Mouse (Mus musculus): ENCODE results near the gene Aars2. TPM values are rescaled to one million over a fixed set of nuclear protein-coding genes. Genes with fewer than 3 reads are reported as not detected.

The Aars2 gene
- polyA plus RNA-seq, 1 experiment from 2014 or later: 5.9 TPM

- H3K27me3 ChIP-seq (replicated peaks; ENCODE audit: insufficient read depth, low read length): peaks cover 9% of the 10 kb centered on the region
- no peak for ATAC-seq
These were observed 19.9 kb downstream of the Aars2 start for GRCm38 (mm10) chr17:45526571-45526970.

GRCm38 (mm10) chr17:45530346-45530782 lies 23.7 kb downstream of the Aars2 start:
- WGBS: 43% methylated on average over 13 of the region's 13 CpGs
- Histone ChIP-seq H3K27ac (ENCODE audit: low read length) (no peak overlapping the region), H3K9me3 (ENCODE audit: low read length) (no peaks in the 10 kb centered on the region), H3K9ac (replicated peaks; ENCODE audit: low read depth) (no peak overlapping the region), H3K4me2 (replicated peaks; ENCODE audit: low read depth, low read length) (no peak overlapping the region), H3K36me3 (ENCODE audit: insufficient read depth, low read length) (no peaks in the 10 kb centered on the region), H3K27me3 (replicated peaks; ENCODE audit: insufficient read depth, low read length) (peaks cover 6% of the 10 kb centered on the region), H3K4me3 (ENCODE audit: low read depth, low read length) (no peak overlapping the region), H3K4me1 (ENCODE audit: insufficient read depth, low read depth, low read length) (no peaks in the 10 kb centered on the region)
- DNase-seq (ENCODE audit: low spot score) (no peak), ATAC-seq (no peak)
- no peak for TF ChIP-seq CTCF (IDR thresholded peaks at IDR 0.05)
- TF ChIP-seq EP300 (IDR thresholded peaks at IDR 0.05): no peak

More at GRCm38 (mm10) chr17:45526571-45526970, 19.9 kb downstream of the Aars2 start:
- H3K27ac ChIP-seq (ENCODE audit: low read length): no peak overlapping the region
- H3K9ac ChIP-seq (replicated peaks; ENCODE audit: low read depth): no peak overlapping the region
- H3K4me1 ChIP-seq (ENCODE audit: insufficient read depth, low read depth, low read length): peaks cover 4% of the 10 kb centered on the region; the same call in 1 of the 2 replicates
- no peak for DNase-seq (ENCODE audit: low spot score)
- H3K4me3 ChIP-seq (ENCODE audit: low read depth, low read length): no peak overlapping the region
- H3K9me3 ChIP-seq (ENCODE audit: low read length): no peaks in the 10 kb centered on the region
- TF ChIP-seq CTCF (IDR thresholded peaks at IDR 0.05) (no peak), EP300 (IDR thresholded peaks at IDR 0.05) (no peak)
- no peaks in the 10 kb centered on the region for H3K36me3 ChIP-seq (ENCODE audit: insufficient read depth, low read length)
- H3K4me2 ChIP-seq (replicated peaks; ENCODE audit: low read depth, low read length): no peak overlapping the region
- WGBS: 19% methylated on average over 5 of the region's 5 CpGs

- H3K36me3 ChIP-seq (ENCODE audit: insufficient read depth, low read length): no peaks in the 10 kb centered on the region
- 40% methylated on average over 15 of the region's 15 CpGs for WGBS
- ATAC-seq: no peak
These were observed 26.3 kb downstream of the Aars2 start for GRCm38 (mm10) chr17:45532896-45533295.

GRCm38 (mm10) chr17:45536264-45536663 lies 29.6 kb downstream of the Aars2 start:
- Histone ChIP-seq H3K4me2 (replicated peaks; ENCODE audit: low read depth, low read length) (no peak overlapping the region), H3K27me3 (replicated peaks; ENCODE audit: insufficient read depth, low read length) (no peaks in the 10 kb centered on the region; the same call in 1 of the 2 replicates), H3K36me3 (ENCODE audit: insufficient read depth, low read length) (no peaks in the 10 kb centered on the region), H3K4me1 (ENCODE audit: insufficient read depth, low read depth, low read length) (no peaks in the 10 kb centered on the region), H3K9me3 (ENCODE audit: low read length) (no peaks in the 10 kb centered on the region), H3K4me3 (ENCODE audit: low read depth, low read length) (no peak overlapping the region), H3K27ac (ENCODE audit: low read length) (no peak overlapping the region), H3K9ac (replicated peaks; ENCODE audit: low read depth) (no peak overlapping the region)
- TF ChIP-seq EP300 (IDR thresholded peaks at IDR 0.05): no peak
- no peak for TF ChIP-seq CTCF (IDR thresholded peaks at IDR 0.05)
- ATAC-seq (no peak), DNase-seq (ENCODE audit: low spot score) (peak; percentile 26)
- WGBS: 12% methylated on average over 5 of the region's 5 CpGs

More at GRCm38 (mm10) chr17:45532896-45533295, 26.3 kb downstream of the Aars2 start:
- peaks cover 6% of the 10 kb centered on the region for H3K27me3 ChIP-seq (replicated peaks; ENCODE audit: insufficient read depth, low read length)
- no peak for TF ChIP-seq EP300 (IDR thresholded peaks at IDR 0.05)
- no peak for TF ChIP-seq CTCF (IDR thresholded peaks at IDR 0.05)
- H3K4me2 ChIP-seq (replicated peaks; ENCODE audit: low read depth, low read length): no peak overlapping the region
- no peaks in the 10 kb centered on the region for H3K9me3 ChIP-seq (ENCODE audit: low read length)
- no peaks in the 10 kb centered on the region for H3K4me1 ChIP-seq (ENCODE audit: insufficient read depth, low read depth, low read length)
- DNase-seq (ENCODE audit: low spot score): no peak
- H3K27ac ChIP-seq (ENCODE audit: low read length): no peak overlapping the region
- no peak overlapping the region for H3K4me3 ChIP-seq (ENCODE audit: low read depth, low read length)
- H3K9ac ChIP-seq (replicated peaks; ENCODE audit: low read depth): no peak overlapping the region

GRCm38 (mm10) chr17:45538394-45538793 lies 31.8 kb downstream of the Aars2 start:
- ATAC-seq (no peak), DNase-seq (ENCODE audit: low spot score) (no peak)
- Histone ChIP-seq H3K4me1 (ENCODE audit: insufficient read depth, low read depth, low read length) (no peaks in the 10 kb centered on the region), H3K4me3 (ENCODE audit: low read depth, low read length) (no peak overlapping the region), H3K9me3 (ENCODE audit: low read length) (no peaks in the 10 kb centered on the region), H3K36me3 (ENCODE audit: insufficient read depth, low read length) (no peaks in the 10 kb centered on the region), H3K4me2 (replicated peaks; ENCODE audit: low read depth, low read length) (no peak overlapping the region), H3K27ac (ENCODE audit: low read length) (no peak overlapping the region), H3K9ac (replicated peaks; ENCODE audit: low read depth) (no peak overlapping the region), H3K27me3 (replicated peaks; ENCODE audit: insufficient read depth, low read length) (no peaks in the 10 kb centered on the region; the same call in 1 of the 2 replicates)
- no peak for TF ChIP-seq EP300 (IDR thresholded peaks at IDR 0.05)
- no peak for TF ChIP-seq CTCF (IDR thresholded peaks at IDR 0.05)
- WGBS: 59% methylated on average over 4 of the region's 4 CpGs

- 68% methylated on average over 21 of the region's 21 CpGs for WGBS
- H3K4me3 ChIP-seq (ENCODE audit: low read depth, low read length): no peak overlapping the region
- H3K9me3 ChIP-seq (ENCODE audit: low read length): no peaks in the 10 kb centered on the region
- H3K27ac ChIP-seq (ENCODE audit: low read length): no peak overlapping the region
- no peak overlapping the region for H3K9ac ChIP-seq (replicated peaks; ENCODE audit: low read depth)
- DNase-seq (ENCODE audit: low spot score) (no peak), ATAC-seq (no peak)
- TF ChIP-seq EP300 (IDR thresholded peaks at IDR 0.05): no peak
- TF ChIP-seq CTCF (IDR thresholded peaks at IDR 0.05): no peak
- no peaks in the 10 kb centered on the region for H3K36me3 ChIP-seq (ENCODE audit: insufficient read depth, low read length)
- H3K27me3 ChIP-seq (replicated peaks; ENCODE audit: insufficient read depth, low read length): peaks cover 10% of the 10 kb centered on the region
- H3K4me2 ChIP-seq (replicated peaks; ENCODE audit: low read depth, low read length): no peak overlapping the region
- H3K4me1 ChIP-seq (ENCODE audit: insufficient read depth, low read depth, low read length): no peaks in the 10 kb centered on the region
These were observed 33.0 kb downstream of the Aars2 start for GRCm38 (mm10) chr17:45539664-45540063.

GRCm38 (mm10) chr17:45542129-45542528 lies 35.5 kb downstream of the Aars2 start:
- no peaks in the 10 kb centered on the region for H3K36me3 ChIP-seq (ENCODE audit: insufficient read depth, low read length)
- H3K9me3 ChIP-seq (ENCODE audit: low read length): no peaks in the 10 kb centered on the region
- H3K4me1 ChIP-seq (ENCODE audit: insufficient read depth, low read depth, low read length): 0 out of 2 replicates have a peak, but pooled peaks cover 8% of the 10 kb centered on the region
- no peak overlapping the region for H3K27ac ChIP-seq (ENCODE audit: low read length)
- no peak for TF ChIP-seq CTCF (IDR thresholded peaks at IDR 0.05)
- no peak for TF ChIP-seq EP300 (IDR thresholded peaks at IDR 0.05)
- H3K9ac ChIP-seq (replicated peaks; ENCODE audit: low read depth): no peak overlapping the region
- ATAC-seq: no peak
- no peak overlapping the region for H3K4me3 ChIP-seq (ENCODE audit: low read depth, low read length)
- 11% methylated on average over 6 of the region's 6 CpGs for WGBS
- no peak for DNase-seq (ENCODE audit: low spot score)
- H3K4me2 ChIP-seq (replicated peaks; ENCODE audit: low read depth, low read length): no peak overlapping the region
- peaks cover 33% of the 10 kb centered on the region for H3K27me3 ChIP-seq (replicated peaks; ENCODE audit: insufficient read depth, low read length)
